Mouse (Mus musculus) regulatory T cell (primary cell): Measurements from ENCODE around the gene Cfdp1.

Experiments used
- in situ Hi-C: fragments of 300-600 bp; cut with MboI, MseI; formaldehyde crosslinking; loops from one replicate; pipeline ENCODE4 v1.15.1; 2025; ENCODE audit warnings: high pct_unique_total_duplicates

The Cfdp1 gene

DNA sequence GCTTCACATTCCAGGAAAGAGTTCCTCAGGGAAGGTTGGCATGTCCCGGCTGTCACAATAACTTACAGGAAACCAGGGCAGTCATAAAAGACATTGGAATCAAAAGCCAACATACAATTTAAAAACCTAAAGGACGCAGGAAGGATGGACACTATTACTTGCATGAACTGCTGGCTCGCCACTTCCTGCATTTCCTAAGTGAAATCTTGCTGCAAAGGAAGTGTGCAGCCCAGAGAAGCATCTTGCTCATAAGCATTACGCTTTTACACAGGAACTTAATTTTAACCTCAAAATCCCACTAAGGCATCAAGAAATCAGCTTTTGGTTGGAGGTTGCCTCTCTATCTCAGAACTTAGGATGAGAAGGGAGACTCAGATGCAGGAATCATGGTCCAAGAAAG, 9.2 kb upstream of the Cfdp1 start:
- in situ Hi-C loops: loop anchor here (25.0 kb wide), 1 partner anchor 2001 kb away; the partner anchor contains the start of gene Phlpp2

- in situ Hi-C loops: loop anchor here (25.0 kb wide), 1 partner anchor 1994 kb away; the partner anchor contains the start of gene Phlpp2
These were observed 1.9 kb upstream of the Cfdp1 start for GRCm38 (mm10) chr8:111855977-111856376.

DNA sequence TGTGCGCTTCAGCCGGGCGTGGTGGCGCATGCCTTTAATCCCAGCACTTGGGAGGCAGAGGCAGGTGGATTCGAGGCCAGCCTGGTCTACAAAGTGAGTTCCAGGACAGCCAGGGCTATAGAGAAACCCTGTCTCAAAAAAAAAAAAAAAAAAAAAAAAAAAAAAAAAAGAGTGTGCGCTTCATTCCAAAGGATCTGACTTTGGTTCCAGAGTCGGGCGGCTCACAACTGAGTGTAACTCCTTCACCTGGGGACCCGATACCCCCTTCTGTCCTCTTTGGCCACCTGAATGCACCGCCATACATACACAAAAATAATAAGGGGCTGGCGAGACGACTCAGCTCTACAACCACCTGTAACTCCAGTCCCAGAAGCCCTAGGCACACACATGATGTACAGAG, 872 bp downstream of the Cfdp1 start:
- in situ Hi-C loops: loop anchor here (25.0 kb wide), 1 partner anchor 1991 kb away; the partner anchor contains the start of gene Phlpp2

- in situ Hi-C loops: no loop called here
These were observed 7.3 kb downstream of the Cfdp1 start for GRCm38 (mm10) chr8:111846746-111847145.

GRCm38 (mm10) chr8:111835540-111835939, 18.6 kb downstream of the Cfdp1 start:
- in situ Hi-C loops: loop anchor here (10.0 kb wide), 1 partner anchor 161 kb away; no protein-coding TSS in a partner anchor

GRCm38 (mm10) chr8:111834011-111834410, 20.1 kb downstream of the Cfdp1 start:
- in situ Hi-C loops: loop anchor here (10.0 kb wide), 1 partner anchor 159 kb away; no protein-coding TSS in a partner anchor

DNA sequence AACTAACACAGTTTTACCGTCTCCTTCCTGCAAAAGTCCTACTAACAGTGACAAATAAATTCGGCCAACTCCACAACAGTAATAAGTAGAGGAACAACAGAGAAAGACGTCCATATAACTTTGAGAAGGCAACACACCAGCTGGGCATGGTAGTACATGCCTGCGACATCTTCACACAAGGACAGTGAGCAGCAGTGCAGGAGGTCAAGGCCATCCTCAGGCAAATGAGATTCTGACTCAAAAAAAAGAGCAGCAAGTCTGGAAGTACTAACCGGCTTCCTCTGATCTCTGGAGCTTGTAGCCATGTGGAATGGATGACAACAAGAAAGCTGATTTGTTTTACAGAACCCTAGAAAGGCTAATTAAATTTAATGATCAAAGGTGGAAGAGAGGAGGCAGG, 21.1 kb downstream of the Cfdp1 start:
- in situ Hi-C loops: loop anchor here (10.0 kb wide), 1 partner anchor 158 kb away; no protein-coding TSS in a partner anchor

- in situ Hi-C loops: loop anchor here (10.0 kb wide), 1 partner anchor 157 kb away; no protein-coding TSS in a partner anchor
These were observed 22.1 kb downstream of the Cfdp1 start for GRCm38 (mm10) chr8:111831996-111832395.

DNA sequence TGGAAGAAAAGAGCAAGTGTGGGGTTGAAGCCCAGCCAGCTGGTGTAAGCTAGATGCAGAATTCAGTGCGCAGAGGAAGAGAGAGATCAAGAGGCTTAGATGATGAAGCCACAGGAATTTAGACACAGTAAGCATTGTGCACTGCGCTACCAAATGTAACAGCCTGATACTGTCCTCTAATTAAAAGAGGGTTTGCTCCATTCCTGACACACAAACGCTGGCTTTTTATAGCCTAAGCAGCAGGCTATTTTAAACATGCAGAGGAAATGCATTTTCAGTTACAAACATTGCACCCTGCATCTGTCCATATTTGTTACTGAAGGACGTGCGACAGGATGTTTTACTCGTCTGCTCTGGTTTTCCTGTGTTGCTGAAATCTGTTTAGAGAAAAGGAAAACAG, 25.5 kb downstream of the Cfdp1 start:
- in situ Hi-C loops: no loop called here

DNA sequence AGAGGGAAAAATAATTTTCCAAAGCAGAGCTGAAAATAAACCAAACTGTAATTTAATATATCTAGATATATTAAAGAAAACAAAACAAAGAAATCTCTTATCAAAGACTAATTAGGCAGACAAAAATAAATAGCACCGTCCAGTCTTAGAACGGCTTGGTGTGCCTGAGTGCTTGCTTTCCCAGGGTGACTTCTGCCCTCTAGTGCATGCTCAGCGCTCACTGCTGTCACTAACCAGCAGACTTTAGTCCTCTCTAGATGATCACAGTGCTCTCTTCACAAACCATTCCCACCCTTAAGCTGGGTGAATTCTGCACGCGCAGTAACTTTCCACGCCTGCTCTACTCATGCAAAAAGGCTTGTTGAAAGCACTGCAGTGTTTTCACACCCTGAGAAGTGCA, 28.9 kb downstream of the Cfdp1 start:
- in situ Hi-C loops: no loop called here

- in situ Hi-C loops: no loop called here
These were observed 29.8 kb downstream of the Cfdp1 start for GRCm38 (mm10) chr8:111824334-111824733.

GRCm38 (mm10) chr8:111821199-111821598, 32.9 kb downstream of the Cfdp1 start:
- in situ Hi-C loops: no loop called here

DNA sequence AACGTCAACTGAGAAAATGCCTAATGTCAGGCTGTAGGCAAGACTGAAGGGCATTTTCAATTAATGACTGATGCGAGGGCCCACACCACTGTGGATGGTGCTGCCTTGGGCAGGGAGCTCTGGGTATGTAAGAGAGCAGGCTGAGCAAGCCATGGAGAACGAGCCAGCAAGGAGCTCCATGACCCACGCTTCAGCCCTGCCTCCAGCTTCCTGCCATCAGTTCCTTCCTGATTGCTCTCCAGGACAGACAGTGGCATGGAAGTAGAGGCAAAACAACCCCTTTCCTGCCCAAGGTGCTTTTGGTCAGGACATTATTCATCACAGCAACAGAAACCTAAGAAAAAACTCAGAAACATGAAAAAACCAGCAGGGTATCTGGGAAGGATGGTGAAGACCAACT, 33.4 kb downstream of the Cfdp1 start:
- in situ Hi-C loops: no loop called here

DNA sequence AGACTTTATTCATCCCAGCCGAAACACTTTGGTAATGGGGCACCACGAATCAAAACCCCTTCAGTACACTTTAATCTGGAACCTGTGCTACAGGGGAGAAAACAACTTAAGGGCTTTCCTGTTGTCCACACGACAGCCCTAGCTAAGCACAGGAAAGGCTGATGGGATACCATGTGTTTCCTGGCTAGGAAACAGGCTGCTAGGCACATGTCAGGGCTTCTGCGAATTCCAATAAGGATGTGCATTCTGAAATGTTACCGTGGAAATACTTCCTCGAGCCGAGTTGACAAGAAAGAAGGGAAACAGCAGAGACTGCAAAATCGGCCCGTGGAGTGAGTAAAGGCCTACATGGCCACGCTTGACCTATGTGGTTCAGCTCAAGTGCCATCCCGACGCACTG, 34.1 kb downstream of the Cfdp1 start:
- in situ Hi-C loops: no loop called here

GRCm38 (mm10) chr8:111818556-111818955, 35.5 kb downstream of the Cfdp1 start:
- in situ Hi-C loops: no loop called here

DNA sequence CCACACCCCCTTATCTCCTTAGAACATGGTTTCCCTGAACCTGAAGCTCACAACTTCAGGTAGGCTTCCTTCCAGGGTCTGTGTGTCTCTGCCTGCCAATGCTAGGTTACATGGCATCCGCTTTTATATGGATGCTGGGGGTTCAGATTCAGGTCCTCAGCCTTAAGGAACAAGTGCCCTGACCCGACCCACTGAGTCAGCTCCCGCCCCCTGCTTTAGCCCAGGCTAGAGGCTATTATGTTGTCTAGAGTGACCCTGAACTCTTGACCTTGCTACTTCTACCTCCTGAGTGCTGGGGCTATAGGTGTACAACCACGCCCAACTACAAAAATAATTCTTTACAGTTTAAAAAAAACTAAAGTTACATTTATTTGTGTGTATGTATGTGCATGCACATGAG, 39.0 kb downstream of the Cfdp1 start:
- in situ Hi-C loops: no loop called here

DNA sequence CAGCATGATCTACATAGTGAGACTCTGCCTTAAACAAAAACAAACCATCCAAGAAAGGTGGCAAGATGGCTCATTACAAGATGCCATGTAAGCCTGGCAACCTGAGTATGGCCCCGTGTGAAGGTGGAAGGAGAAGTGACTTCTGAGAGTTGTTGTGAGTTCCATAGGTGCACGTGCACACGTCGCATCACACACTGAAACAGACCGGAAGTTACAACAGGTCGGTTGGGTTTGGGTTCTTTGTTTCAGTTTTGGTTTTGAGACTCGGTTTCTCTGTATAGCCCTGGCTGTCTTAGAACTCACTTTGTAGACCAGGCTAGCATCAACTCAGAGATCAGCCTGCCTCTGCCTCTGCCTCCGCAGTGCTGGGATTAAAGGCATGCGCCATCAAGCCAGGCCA, 40.3 kb downstream of the Cfdp1 start:
- in situ Hi-C loops: no loop called here

GRCm38 (mm10) chr8:111812835-111813234, 41.3 kb downstream of the Cfdp1 start:
- in situ Hi-C loops: no loop called here

DNA sequence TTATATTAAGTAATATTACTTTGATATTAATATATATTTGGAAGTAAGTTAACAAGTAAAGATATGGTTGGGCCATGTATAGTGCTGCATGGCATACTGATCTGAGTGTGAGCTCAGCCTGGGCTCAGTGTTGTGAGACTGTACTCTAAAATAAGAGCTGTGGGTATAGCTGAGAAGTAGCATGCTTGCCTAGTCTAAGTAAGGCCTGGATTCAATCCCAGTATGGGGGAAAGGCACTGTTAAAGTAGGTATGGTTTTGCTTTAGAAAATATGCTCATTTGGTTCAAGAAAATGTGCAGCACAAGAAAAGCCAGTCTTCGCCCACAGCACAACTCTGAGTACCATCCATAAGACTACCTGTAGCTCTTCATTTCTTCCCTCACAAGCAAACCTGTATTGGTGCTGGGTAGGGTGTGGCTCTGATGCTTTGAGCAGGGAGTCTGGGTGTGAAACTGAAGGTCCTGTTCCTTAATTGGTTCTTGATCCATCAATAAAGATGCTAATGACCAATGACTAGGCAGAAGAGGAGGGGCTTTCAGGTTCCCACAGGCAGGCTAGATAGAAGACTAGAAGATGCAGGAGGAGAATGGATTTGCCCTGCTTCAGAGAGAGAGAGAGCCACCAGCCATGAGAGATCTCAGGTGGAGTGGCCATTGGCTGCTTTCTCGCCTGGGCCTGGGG, 43.3 kb downstream of the Cfdp1 start:
- in situ Hi-C loops: no loop called here

DNA sequence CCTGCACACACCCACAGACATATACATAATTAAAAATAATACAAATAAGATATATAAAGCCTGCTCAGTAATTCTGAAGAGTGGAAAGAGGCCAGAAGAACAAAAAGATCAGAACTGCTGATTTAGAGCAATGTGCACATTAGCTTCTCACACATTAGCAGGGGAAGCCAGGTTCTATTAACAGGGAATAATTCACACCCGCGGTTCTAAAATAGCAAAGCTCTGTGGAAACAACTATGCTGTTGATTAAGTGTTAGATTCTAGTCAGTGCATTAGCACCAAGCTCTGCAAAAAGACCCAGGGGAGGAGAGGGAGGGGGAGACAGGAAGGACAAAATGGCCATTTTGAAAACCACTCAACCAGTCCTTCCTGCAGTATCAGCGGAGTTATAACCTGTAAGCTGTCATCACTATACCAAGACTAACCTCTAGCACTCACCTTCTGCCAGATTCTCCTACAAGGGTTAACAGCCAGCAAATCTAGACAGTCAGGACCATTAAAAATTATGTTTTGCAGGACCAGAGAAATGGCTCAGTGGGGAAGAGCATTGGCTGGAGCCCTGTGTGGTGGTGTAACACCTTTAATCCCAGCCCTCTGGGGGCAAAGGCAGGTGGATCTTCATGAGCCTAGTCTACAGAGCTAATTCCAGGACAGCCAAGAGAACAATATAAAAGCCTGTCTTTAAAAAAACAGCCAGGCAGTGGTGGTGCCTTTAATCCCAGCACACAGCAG, 45.0 kb downstream of the Cfdp1 start:
- in situ Hi-C loops: loop anchor here (10.0 kb wide), 1 partner anchor 624 kb away; no protein-coding TSS in a partner anchor

DNA sequence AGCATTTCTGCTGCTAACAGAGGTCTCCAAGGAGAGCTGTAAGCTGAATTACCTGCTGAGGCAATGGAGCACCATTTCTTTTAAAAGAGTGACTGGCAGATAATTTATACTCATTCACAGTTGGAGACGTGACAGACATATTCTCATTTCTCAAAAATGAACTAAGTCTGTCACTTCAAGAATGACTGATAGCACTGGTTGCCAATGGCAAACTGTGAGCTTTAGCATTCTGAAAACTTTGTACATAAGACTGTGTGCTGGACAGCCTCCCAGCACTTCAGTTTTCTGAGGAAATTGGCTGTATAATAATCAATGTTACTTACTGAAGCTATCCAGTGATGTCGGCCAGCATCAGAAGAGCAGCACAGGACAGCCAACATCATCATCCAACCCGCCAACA, 46.1 kb downstream of the Cfdp1 start:
- in situ Hi-C loops: loop anchor here (10.0 kb wide), 1 partner anchor 623 kb away; no protein-coding TSS in a partner anchor

- in situ Hi-C loops: loop anchor here (10.0 kb wide), 1 partner anchor 619 kb away; no protein-coding TSS in a partner anchor
These were observed 50.7 kb downstream of the Cfdp1 start for GRCm38 (mm10) chr8:111803362-111803761.
